ENCODE assay signal across 22 mouse cellular contexts in genomic region chr9:32323610-32324009, GRCm38 (mm10). TPM values are rescaled to one million over a fixed set of nuclear protein-coding genes. Genes with fewer than 3 reads are reported as not detected.
DNase-seq lines count a peak whose midpoint lies in the region; ATAC-seq lines count a peak whose summit lies in the region.
"Had no signal": no experiment of that assay in that cellular context is flagged by ENCODE, and none has a peak within 500 bp of the region (broad histone marks: within the 10 kb centered on the region; RNA-seq: fewer than 3 reads in every experiment).

No protein-coding gene starts in this region.

- H3K4me1 ChIP-seq in heart, embryonic 12.5 days (replicated peaks): peaks cover 48% of the 10 kb centered on the region
- H3K4me1 ChIP-seq in heart, embryonic 16.5 days (ENCODE audit: control insufficient read depth, insufficient read depth, low read length): peaks cover 35% of the 10 kb centered on the region
- H3K4me1 ChIP-seq in midbrain, embryonic 16.5 days (ENCODE audit: control insufficient read depth, insufficient read depth, low read length): no peaks in the 10 kb centered on the region
- H3K4me1 ChIP-seq in midbrain, embryonic 15.5 days: no peaks in the 10 kb centered on the region
- H3K4me1 ChIP-seq: forebrain, embryonic 15.5 days had no signal

- WGBS in heart, embryonic 12.5 days: 28% methylated on average over 7 of the region's 7 CpGs
- 31% methylated on average over 7 of the region's 7 CpGs for WGBS in heart, embryonic 16.5 days
- 47% methylated on average over 7 of the region's 7 CpGs for WGBS in midbrain, embryonic 16.5 days
- 49% methylated on average over 7 of the region's 7 CpGs for WGBS in midbrain, embryonic 15.5 days

- no peak for DNase-seq in heart, adult 8-10 months (ENCODE audit: low spot score)
- DNase-seq in heart, postnatal 25 days (ENCODE audit: low spot score): no peak
- DNase-seq in layer of hippocampus, postnatal 25 days (ENCODE audit: extremely low spot score in 1 of 2, low spot score in 1 of 2): no peak
- DNase-seq: adrenal gland, adult 2 months; adrenal gland, postnatal 25 days; cerebellum, adult 2 months; cerebellum, postnatal 10 days; gastrocnemius, postnatal 36 days; kidney, adult 11 months had no signal

- no peaks in the 10 kb centered on the region for H3K9me3 ChIP-seq in heart, embryonic 12.5 days (replicated peaks)
- H3K9me3 ChIP-seq in heart, embryonic 16.5 days (replicated peaks; ENCODE audit: control insufficient read depth, low read length): no peaks in the 10 kb centered on the region
- H3K9me3 ChIP-seq in midbrain, embryonic 16.5 days (replicated peaks; ENCODE audit: control insufficient read depth, low read length, poor library complexity, severe bottlenecking): no peaks in the 10 kb centered on the region
- no peaks in the 10 kb centered on the region for H3K9me3 ChIP-seq in midbrain, embryonic 15.5 days
- H3K9me3 ChIP-seq: embryonic facial prominence, embryonic 10.5 days; forebrain, embryonic 15.5 days; hindbrain, embryonic 13.5 days had no signal

- no peak overlapping the region for H3K4me3 ChIP-seq in heart, embryonic 12.5 days
- no peak overlapping the region for H3K4me3 ChIP-seq in heart, embryonic 16.5 days (ENCODE audit: low read length)
- no peak overlapping the region for H3K4me3 ChIP-seq in midbrain, embryonic 16.5 days (ENCODE audit: low read depth, low read length)
- no peak overlapping the region for H3K4me3 ChIP-seq in midbrain, embryonic 15.5 days
- H3K4me3 ChIP-seq: embryonic facial prominence, embryonic 10.5 days; forebrain, embryonic 15.5 days; hindbrain, embryonic 13.5 days had no signal

- no peaks in the 10 kb centered on the region for H3K27me3 ChIP-seq in heart, embryonic 12.5 days (replicated peaks)
- H3K27me3 ChIP-seq in heart, embryonic 16.5 days (ENCODE audit: control insufficient read depth, insufficient read depth, low read length): no peaks in the 10 kb centered on the region
- H3K27me3 ChIP-seq in midbrain, embryonic 16.5 days (ENCODE audit: control insufficient read depth, insufficient read depth, low read depth, low read length): no peaks in the 10 kb centered on the region
- no peaks in the 10 kb centered on the region for H3K27me3 ChIP-seq in midbrain, embryonic 15.5 days (replicated peaks)
- H3K27me3 ChIP-seq: forebrain, embryonic 15.5 days; hindbrain, embryonic 13.5 days had no signal

- H3K36me3 ChIP-seq in heart, embryonic 12.5 days: peaks cover 24% of the 10 kb centered on the region
- H3K36me3 ChIP-seq in heart, embryonic 16.5 days (ENCODE audit: control insufficient read depth, insufficient read depth): peaks cover 15% of the 10 kb centered on the region
- H3K36me3 ChIP-seq in midbrain, embryonic 16.5 days (ENCODE audit: control insufficient read depth, insufficient read depth, low read length): no peaks in the 10 kb centered on the region
- H3K36me3 ChIP-seq in midbrain, embryonic 15.5 days (replicated peaks): no peaks in the 10 kb centered on the region
- H3K36me3 ChIP-seq: embryonic facial prominence, embryonic 10.5 days; forebrain, embryonic 15.5 days; hindbrain, embryonic 13.5 days had no signal

- ATAC-seq in heart, embryonic 12.5 days (ENCODE audit: insufficient number of reproducible peaks, low FRiP score): no peak
- 0 out of 2 replicates have a peak, but pooled peaks have one; percentile 16 for ATAC-seq in heart, embryonic 16.5 days (replicated peaks; ENCODE audit: extremely low read depth, insufficient read depth, low FRiP score)
- ATAC-seq in midbrain, embryonic 16.5 days: peak; percentile 51; the same call in 1 of the 2 replicates
- ATAC-seq in midbrain, embryonic 15.5 days (replicated peaks): no peak
- ATAC-seq: forebrain, embryonic 15.5 days; hindbrain, postnatal 0 days had no signal

- H3K27ac ChIP-seq in heart, embryonic 12.5 days (ENCODE audit: poor library complexity, severe bottlenecking): peak overlapping the region; percentile 55
- H3K27ac ChIP-seq in heart, embryonic 16.5 days (ENCODE audit: low read length): 0 out of 2 replicates have a peak overlapping the region, but pooled peaks have one; percentile 9
- H3K27ac ChIP-seq in midbrain, embryonic 16.5 days (ENCODE audit: low read length): no peak overlapping the region
- H3K27ac ChIP-seq in midbrain, embryonic 15.5 days: no peak overlapping the region
- H3K27ac ChIP-seq: embryonic facial prominence, embryonic 10.5 days; forebrain, embryonic 15.5 days; hindbrain, embryonic 13.5 days; hindbrain, postnatal 0 days had no signal

- peak overlapping the region; percentile 29; the same call in 1 of the 2 replicates for H3K4me2 ChIP-seq in heart, embryonic 12.5 days
- no peak overlapping the region for H3K4me2 ChIP-seq in heart, embryonic 16.5 days (ENCODE audit: low read depth, low read length)
- no peak overlapping the region for H3K4me2 ChIP-seq in midbrain, embryonic 16.5 days (ENCODE audit: low read length)
- H3K4me2 ChIP-seq in midbrain, embryonic 15.5 days: no peak overlapping the region
- H3K4me2 ChIP-seq: forebrain, embryonic 15.5 days; hindbrain, embryonic 13.5 days had no signal

- no peak overlapping the region for H3K9ac ChIP-seq in heart, embryonic 12.5 days
- H3K9ac ChIP-seq in heart, embryonic 16.5 days (ENCODE audit: low read length): no peak overlapping the region
- no peak overlapping the region for H3K9ac ChIP-seq in midbrain, embryonic 16.5 days (ENCODE audit: low read depth, low read length)
- H3K9ac ChIP-seq in midbrain, embryonic 15.5 days: no peak overlapping the region
- H3K9ac ChIP-seq: forebrain, embryonic 15.5 days; hindbrain, embryonic 13.5 days had no signal

- intact Hi-C loops in heart, postnatal 25 days (cut with DNase I): no loop called here

RNA-seq across cellular contexts. Expression of gene Kcnj5, which starts 20.5 kb away (rescaled TPM):
- 24.8 and 29.4 TPM in 2 replicates for polyA plus RNA-seq in heart, embryonic 12.5 days (2016; fragmentation: Nextera tagmentation; extraction: Ambion mirVana)
- total RNA-seq in heart, adult 8-10 months (2022): 10 to 100 TPM; 53.9 to 62.5 (median 56.2) TPM
- polyA plus RNA-seq in heart, embryonic 16.5 days (2015; fragmentation: Nextera tagmentation; extraction: Ambion mirVana): 29.6 and 30.1 TPM in 2 replicates
- 10 to 100 TPM; 50.8 to 56.0 TPM for total RNA-seq in heart, postnatal 25 days (2021)
- polyA plus RNA-seq in midbrain, embryonic 16.5 days (2015; fragmentation: Nextera tagmentation; extraction: Ambion mirVana): 1.7 and 2.6 TPM in 2 replicates
- polyA plus RNA-seq in midbrain, embryonic 15.5 days (2015; fragmentation: Nextera tagmentation; extraction: Ambion mirVana): 0.80 and 1.3 TPM in 2 replicates
- total RNA-seq in layer of hippocampus, postnatal 25 days (2021): under 1 TPM; 0.17 to 0.31 TPM
- total RNA-seq: gastrocnemius, adult 8-10 months; gastrocnemius, postnatal 36 days had no signal

RNA-seq across cellular contexts. Expression of gene Kcnj1, which starts 48.7 kb away (rescaled TPM):
- not detected in 2 replicates for polyA plus RNA-seq in heart, embryonic 12.5 days (2016; fragmentation: Nextera tagmentation; extraction: Ambion mirVana)
- not detected for total RNA-seq in heart, adult 8-10 months (2022)
- 0.07 TPM in 1 of 2 replicates, not detected in the other for polyA plus RNA-seq in heart, embryonic 16.5 days (2015; fragmentation: Nextera tagmentation; extraction: Ambion mirVana)
- not detected for total RNA-seq in heart, postnatal 25 days (2021)
- polyA plus RNA-seq in midbrain, embryonic 16.5 days (2015; fragmentation: Nextera tagmentation; extraction: Ambion mirVana): not detected in 2 replicates
- not detected in 2 replicates for polyA plus RNA-seq in midbrain, embryonic 15.5 days (2015; fragmentation: Nextera tagmentation; extraction: Ambion mirVana)
- total RNA-seq in layer of hippocampus, postnatal 25 days (2021): not detected
- total RNA-seq: adrenal gland, adult 2 months; adrenal gland, postnatal 25 days; ES-E14; gastrocnemius, adult 8-10 months; gastrocnemius, postnatal 36 days; hematopoietic stem cell, adult 5-6 weeks; hindbrain, postnatal 0 days had no signal
- polyA plus RNA-seq: adrenal gland, adult 2 months; cerebellum, adult 2 months; embryonic facial prominence, embryonic 10.5 days; embryonic facial prominence, embryonic 14.5 days; forebrain, embryonic 15.5 days; hindbrain, embryonic 13.5 days; hindbrain, postnatal 0 days; intestine, embryonic 14.5 days had no signal

Comparison
In these comparisons a context has a peak if more than half of its experiments do, and no peak if none do; other contexts are left out.
1. ATAC-seq: peak in heart, embryonic 16.5 days (single experiment) and midbrain, embryonic 16.5 days (single experiment); none in heart, embryonic 12.5 days (single experiment) and midbrain, embryonic 15.5 days (single experiment).
2. H3K27ac ChIP-seq: peak in heart, embryonic 12.5 days (single experiment) and heart, embryonic 16.5 days (single experiment); none in midbrain, embryonic 16.5 days (single experiment) and midbrain, embryonic 15.5 days (single experiment).